Mouse (Mus musculus) testis, postnatal 14 days (tissue): ENCODE measurements around the gene Sox6.
"Not testable (repeated sequence)": the region's sequence is repeated elsewhere in the genome, so short reads cannot be mapped to it uniquely, and the experiment has no call there.

Experiments
- DNase-seq: peaks from one replicate; pipeline ENCODE4 v3.0.0; 2021; ENCODE audit warnings: low spot score

The Sox6 gene

GRCm38 (mm10) chr7:115645971-115646447 is 392.6 kb downstream of the Sox6 start:
- DNase-seq, result no peak

GRCm38 (mm10) chr7:115645272-115645970 is 393.2 kb downstream of the Sox6 start:
- DNase-seq, result no peak

- DNase-seq, result no peak
These were observed 407.9 kb downstream of the Sox6 start for GRCm38 (mm10) chr7:115630691-115631090.

- no peak for DNase-seq
These were observed 408.3 kb downstream of the Sox6 start for GRCm38 (mm10) chr7:115630287-115630686.

GRCm38 (mm10) chr7:115628766-115629165 is 409.8 kb downstream of the Sox6 start:
- DNase-seq, result no peak

GRCm38 (mm10) chr7:115625956-115626355 is 412.6 kb downstream of the Sox6 start:
- no peak for DNase-seq

GRCm38 (mm10) chr7:115624907-115625552 is 413.6 kb downstream of the Sox6 start:
- DNase-seq, result no peak

GRCm38 (mm10) chr7:115624451-115624850 is 414.1 kb downstream of the Sox6 start:
- DNase-seq, result no peak

GRCm38 (mm10) chr7:115615697-115616237 is 422.8 kb downstream of the Sox6 start:
- DNase-seq, result no peak

- no peak for DNase-seq
These were observed 431.1 kb downstream of the Sox6 start for GRCm38 (mm10) chr7:115607485-115607884.

- not testable (repeated sequence) for DNase-seq
These were observed 432.5 kb downstream of the Sox6 start for GRCm38 (mm10) chr7:115606125-115606524.

GRCm38 (mm10) chr7:115604883-115605282 is 433.7 kb downstream of the Sox6 start:
- no peak for DNase-seq

GRCm38 (mm10) chr7:115597376-115597775 is 441.2 kb downstream of the Sox6 start:
- no peak for DNase-seq

GRCm38 (mm10) chr7:115580461-115580860 is 458.1 kb downstream of the Sox6 start:
- no peak for DNase-seq

- no peak for DNase-seq
These were observed 458.8 kb downstream of the Sox6 start for GRCm38 (mm10) chr7:115579826-115580225.

GRCm38 (mm10) chr7:115576387-115576786 is 462.2 kb downstream of the Sox6 start:
- no peak for DNase-seq

GRCm38 (mm10) chr7:115574834-115575233 is 463.8 kb downstream of the Sox6 start:
- DNase-seq, result no peak

- no peak for DNase-seq
These were observed 469.8 kb downstream of the Sox6 start for GRCm38 (mm10) chr7:115568821-115569240.

- no peak for DNase-seq
These were observed 470.3 kb downstream of the Sox6 start for GRCm38 (mm10) chr7:115568301-115568700.

GRCm38 (mm10) chr7:115566818-115567217 is 471.8 kb downstream of the Sox6 start:
- no peak for DNase-seq

GRCm38 (mm10) chr7:115565060-115565426 is 473.6 kb downstream of the Sox6 start:
- DNase-seq, result no peak

GRCm38 (mm10) chr7:115564359-115565059 is 474.1 kb downstream of the Sox6 start:
- no peak for DNase-seq

GRCm38 (mm10) chr7:115556677-115557076 is 481.9 kb downstream of the Sox6 start:
- no peak for DNase-seq
